Mouse (Mus musculus): ENCODE results near the gene 1110032A03Rik.

The 1110032A03Rik gene

GRCm38 (mm10) chr9:50774991-50775612 is at the start of gene 1110032A03Rik, which contains the start of gene Alg9:
TSS of gene 1110032A03Rik (minus strand) at chr9:50775520.
TSS of gene Alg9 (plus strand) at chr9:50775019.
- DNase-seq, result peak; percentile 96 to 97

GRCm38 (mm10) chr9:50823779-50824453 is 48.6 kb upstream of the 1110032A03Rik start:
- no peak for DNase-seq

- DNase-seq, result no peak
These were observed 46.9 kb upstream of the 1110032A03Rik start for GRCm38 (mm10) chr9:50822216-50822615.

GRCm38 (mm10) chr9:50821651-50822050 is 46.3 kb upstream of the 1110032A03Rik start:
- no peak for DNase-seq

GRCm38 (mm10) chr9:50819716-50820115 is 44.4 kb upstream of the 1110032A03Rik start:
- DNase-seq, result no peak

- DNase-seq, result no peak
These were observed 42.7 kb upstream of the 1110032A03Rik start for GRCm38 (mm10) chr9:50818050-50818449.

- no peak for DNase-seq
These were observed 41.2 kb upstream of the 1110032A03Rik start for GRCm38 (mm10) chr9:50816512-50816911.

- DNase-seq, result no peak
These were observed 40.3 kb upstream of the 1110032A03Rik start for GRCm38 (mm10) chr9:50815666-50816065.

GRCm38 (mm10) chr9:50813796-50814195 is 38.5 kb upstream of the 1110032A03Rik start:
- DNase-seq, result no peak

- DNase-seq, result no peak
These were observed 36.4 kb upstream of the 1110032A03Rik start for GRCm38 (mm10) chr9:50811746-50812145.

- no peak for DNase-seq
These were observed 35.9 kb upstream of the 1110032A03Rik start for GRCm38 (mm10) chr9:50811187-50811586.

- DNase-seq, result no peak
These were observed 33.8 kb upstream of the 1110032A03Rik start for GRCm38 (mm10) chr9:50809146-50809545.

- no peak for DNase-seq
These were observed 33.2 kb upstream of the 1110032A03Rik start for GRCm38 (mm10) chr9:50808471-50808870.

- no peak for DNase-seq
These were observed 27.8 kb upstream of the 1110032A03Rik start for GRCm38 (mm10) chr9:50803055-50803671.

GRCm38 (mm10) chr9:50800985-50801384 is 25.7 kb upstream of the 1110032A03Rik start:
- DNase-seq, result peak; percentile 59 to 63

- DNase-seq, result no peak
These were observed 23.0 kb upstream of the 1110032A03Rik start for GRCm38 (mm10) chr9:50798368-50798767.

- no peak for DNase-seq
These were observed 22.3 kb upstream of the 1110032A03Rik start for GRCm38 (mm10) chr9:50797641-50798040.

- no peak for DNase-seq
These were observed 21.5 kb upstream of the 1110032A03Rik start for GRCm38 (mm10) chr9:50796776-50797175.

GRCm38 (mm10) chr9:50795266-50795665 is 19.9 kb upstream of the 1110032A03Rik start:
- no peak for DNase-seq

- peak; percentile 27 to 57 for DNase-seq
These were observed 6.8 kb upstream of the 1110032A03Rik start for GRCm38 (mm10) chr9:50782155-50782554.

GRCm38 (mm10) chr9:50776162-50776760 is 941 bp upstream of the 1110032A03Rik start:
- no peak for DNase-seq

- DNase-seq, result no peak
These were observed 374 bp upstream of the 1110032A03Rik start for GRCm38 (mm10) chr9:50775662-50776126.

- no peak for DNase-seq
These were observed 1.3 kb downstream of the 1110032A03Rik start for GRCm38 (mm10) chr9:50774026-50774462.
